9 mouse cellular contexts compared by ENCODE assay signal in genomic region chr9:61315371-61316298, GRCm38 (mm10). TPM values are rescaled to one million over a fixed set of nuclear protein-coding genes. Genes with fewer than 3 reads are reported as not detected.
DNase-seq lines count a peak whose midpoint lies in the region; ATAC-seq lines count a peak whose summit lies in the region.
"Had no signal": no experiment of that assay in that cellular context is flagged by ENCODE, and none has a peak within 500 bp of the region (broad histone marks: within the 10 kb centered on the region; RNA-seq: fewer than 3 reads in every experiment).

No protein-coding gene starts in this region.

- H3K27ac ChIP-seq in forebrain, embryonic 11.5 days (ENCODE audit: low read depth, low read length) = no peak overlapping the region
- no peak overlapping the region; the same call in 1 of the 2 replicates for H3K27ac ChIP-seq in limb, embryonic 11.5 days (replicated peaks; ENCODE audit: low read depth, low read length)
- H3K27ac ChIP-seq in neural tube, embryonic 13.5 days (replicated peaks) = peak overlapping the region; percentile 84

- no peak for DNase-seq in forebrain, embryonic 11.5 days (ENCODE audit: low spot score)
- peak; percentile 47 to 59 for DNase-seq in heart, postnatal 36 days
- DNase-seq in limb, embryonic 11.5 days (ENCODE audit: low spot score) = peak; percentile 60
- no peak for DNase-seq in spleen, postnatal 4 days (ENCODE audit: low spot score in 2 of 2)
- DNase-seq in urinary bladder, adult 18-20 months (ENCODE audit: low spot score in 2 of 2) = no peak

- H3K36me3 ChIP-seq in forebrain, embryonic 11.5 days (ENCODE audit: control insufficient read depth, insufficient read depth, low read length) = no peaks in the 10 kb centered on the region
- no peaks in the 10 kb centered on the region for H3K36me3 ChIP-seq in limb, embryonic 11.5 days (ENCODE audit: control insufficient read depth, insufficient read depth, low read length)
- H3K36me3 ChIP-seq in neural tube, embryonic 13.5 days = no peaks in the 10 kb centered on the region

- WGBS in forebrain, embryonic 11.5 days = 69% methylated on average over 17 of the region's 17 CpGs
- 16% methylated on average over 17 of the region's 17 CpGs for WGBS in limb, embryonic 11.5 days
- WGBS in neural tube, embryonic 13.5 days = 19% methylated on average over 17 of the region's 17 CpGs

- intact Hi-C loops in heart, postnatal 36 days (cut with DNase I) = no loop called here

- no peaks in the 10 kb centered on the region; the same call in 1 of the 2 replicates for H3K27me3 ChIP-seq in forebrain, embryonic 11.5 days (ENCODE audit: control insufficient read depth, insufficient read depth, low read length)
- H3K27me3 ChIP-seq in limb, embryonic 11.5 days (ENCODE audit: control insufficient read depth, insufficient read depth, low read length) = no peaks in the 10 kb centered on the region
- H3K27me3 ChIP-seq in neural tube, embryonic 13.5 days = peaks cover 13% of the 10 kb centered on the region

- no peaks in the 10 kb centered on the region for H3K9me3 ChIP-seq in forebrain, embryonic 11.5 days (ENCODE audit: control insufficient read depth, low read length)
- no peaks in the 10 kb centered on the region for H3K9me3 ChIP-seq in limb, embryonic 11.5 days (ENCODE audit: control insufficient read depth, low read length)
- H3K9me3 ChIP-seq in neural tube, embryonic 13.5 days = no peaks in the 10 kb centered on the region

- H3K9ac ChIP-seq in forebrain, embryonic 11.5 days (ENCODE audit: low read length) = peak overlapping the region; percentile 13; the same call in 1 of the 2 replicates
- no peak overlapping the region for H3K9ac ChIP-seq in limb, embryonic 11.5 days (ENCODE audit: low read length)
- H3K9ac ChIP-seq in neural tube, embryonic 13.5 days = peak overlapping the region; percentile 45; the same call in 1 of the 2 replicates

- peak; percentile 39; the same call in 1 of the 2 replicates for ATAC-seq in cerebellum, adult (ENCODE audit: insufficient number of reproducible peaks, low FRiP score, low TSS enrichment)
- no peak for ATAC-seq in forebrain, embryonic 11.5 days (replicated peaks; ENCODE audit: low FRiP score)
- ATAC-seq in limb, embryonic 11.5 days (ENCODE audit: insufficient number of reproducible peaks, low FRiP score, low TSS enrichment, low read depth) = no peak
- ATAC-seq in neural tube, embryonic 13.5 days (ENCODE audit: low read depth) = peak; percentile 69
- ATAC-seq in inflammation-experienced regulatory T-cells, adult 6 months = no peak

- no peak overlapping the region for H3K4me3 ChIP-seq in forebrain, embryonic 11.5 days (ENCODE audit: low read depth, low read length)
- H3K4me3 ChIP-seq in limb, embryonic 11.5 days (ENCODE audit: low read depth, low read length) = no peak overlapping the region
- no peak overlapping the region for H3K4me3 ChIP-seq in neural tube, embryonic 13.5 days
- H3K4me3 ChIP-seq: megakaryocyte, embryonic 14.5 days had no signal

- peaks cover 13% of the 10 kb centered on the region for H3K4me1 ChIP-seq in forebrain, embryonic 11.5 days (replicated peaks; ENCODE audit: control insufficient read depth, insufficient read depth, low read length)
- peaks cover 49% of the 10 kb centered on the region for H3K4me1 ChIP-seq in limb, embryonic 11.5 days (ENCODE audit: control insufficient read depth, insufficient read depth, low read length)
- H3K4me1 ChIP-seq in neural tube, embryonic 13.5 days (replicated peaks) = peaks cover 93% of the 10 kb centered on the region
- H3K4me1 ChIP-seq: megakaryocyte, embryonic 14.5 days had no signal

- no peak overlapping the region for H3K4me2 ChIP-seq in forebrain, embryonic 11.5 days (ENCODE audit: low read depth, low read length, severe bottlenecking)
- no peak overlapping the region for H3K4me2 ChIP-seq in limb, embryonic 11.5 days (ENCODE audit: low read depth, severe bottlenecking)
- H3K4me2 ChIP-seq in neural tube, embryonic 13.5 days = no peak overlapping the region

RNA-seq across cellular contexts. Expression of gene Tle3, which starts 56.5 kb away (rescaled TPM):
- 57.8 and 58.2 TPM in 2 replicates for polyA plus RNA-seq in forebrain, embryonic 11.5 days (2014; fragmentation: Nextera tagmentation; extraction: Ambion mirVana)
- total RNA-seq in heart, postnatal 36 days (2021) = 10 to 100 TPM; 16.8 to 16.9 TPM
- polyA plus RNA-seq in limb, embryonic 11.5 days (2014; fragmentation: Nextera tagmentation; extraction: Ambion mirVana) = 42.8 and 43.4 TPM in 2 replicates
- 31.1 and 33.7 TPM in 2 replicates for polyA plus RNA-seq in neural tube, embryonic 13.5 days (2015; fragmentation: Nextera tagmentation; extraction: Ambion mirVana)
- polyA plus RNA-seq in inflammation-experienced regulatory T-cells, adult 6 months (2017; shearing (Covaris generic)) = 10 to 100 TPM; 24.8 to 36.7 (median 29.8) TPM

Comparison
In these comparisons a context has a peak if more than half of its experiments do, and no peak if none do; other contexts are left out.
1. ATAC-seq: peak in cerebellum, adult (single experiment) and neural tube, embryonic 13.5 days (single experiment); none in forebrain, embryonic 11.5 days (single experiment), limb, embryonic 11.5 days (single experiment) and inflammation-experienced regulatory T-cells, adult 6 months (single experiment).
2. DNase-seq: peak in heart, postnatal 36 days (2 of 2) and limb, embryonic 11.5 days (single experiment); none in forebrain, embryonic 11.5 days (single experiment), spleen, postnatal 4 days (0 of 2) and urinary bladder, adult 18-20 months (0 of 2).